ENCODE assay signal across 29 mouse cellular contexts in genomic region chr6:117514831-117515230, GRCm38 (mm10).
A peak's percentile ranks its signal among the peaks of the same experiment; 100 is the strongest.
DNase-seq lines count a peak whose midpoint lies in the region; ATAC-seq and TF ChIP-seq lines count a peak whose summit lies in the region.
"Had no signal": no experiment of that assay in that cellular context is flagged by ENCODE, and none has a peak within 500 bp of the region (broad histone marks: within the 10 kb centered on the region; RNA-seq: fewer than 3 reads in every experiment).

No protein-coding gene starts in this region.

- no peak overlapping the region for H3K27ac ChIP-seq in heart, postnatal 0 days (ENCODE audit: low read depth)
- peak overlapping the region; percentile 60; the same call in 1 of the 2 replicates for H3K27ac ChIP-seq in lung, embryonic 16.5 days (ENCODE audit: low read length)
- H3K27ac ChIP-seq in stomach, embryonic 16.5 days (ENCODE audit: low read length), result no peak overlapping the region
- H3K27ac ChIP-seq: embryonic facial prominence, embryonic 15.5 days; forebrain, embryonic 15.5 days; hindbrain, embryonic 13.5 days; limb, embryonic 12.5 days; neural tube, embryonic 13.5 days had no signal

- no peaks in the 10 kb centered on the region for H3K36me3 ChIP-seq in heart, postnatal 0 days (replicated peaks; ENCODE audit: control insufficient read depth, insufficient read depth, low read length)
- H3K36me3 ChIP-seq in lung, embryonic 16.5 days (ENCODE audit: control insufficient read depth, insufficient read depth, low read length), result no peaks in the 10 kb centered on the region
- no peaks in the 10 kb centered on the region for H3K36me3 ChIP-seq in stomach, embryonic 16.5 days (ENCODE audit: control insufficient read depth, insufficient read depth, low read length)
- H3K36me3 ChIP-seq: embryonic facial prominence, embryonic 15.5 days; forebrain, embryonic 15.5 days; hindbrain, embryonic 13.5 days; limb, embryonic 12.5 days; neural tube, embryonic 13.5 days had no signal

- 0 out of 2 replicates have a peak, but pooled peaks cover 3% of the 10 kb centered on the region for H3K27me3 ChIP-seq in heart, postnatal 0 days (ENCODE audit: control insufficient read depth, insufficient read depth, low read length)
- no peaks in the 10 kb centered on the region for H3K27me3 ChIP-seq in lung, embryonic 16.5 days (ENCODE audit: control insufficient read depth, insufficient read depth, low read depth, low read length)
- H3K27me3 ChIP-seq in stomach, embryonic 16.5 days (ENCODE audit: control insufficient read depth, insufficient read depth, low read length), result no peaks in the 10 kb centered on the region
- H3K27me3 ChIP-seq: embryonic facial prominence, embryonic 15.5 days; forebrain, embryonic 15.5 days; hindbrain, embryonic 13.5 days; limb, embryonic 12.5 days; neural tube, embryonic 13.5 days had no signal

- no peak overlapping the region for H3K9ac ChIP-seq in heart, postnatal 0 days (replicated peaks; ENCODE audit: low read depth, low read length)
- H3K9ac ChIP-seq in lung, embryonic 16.5 days (ENCODE audit: low read length), result no peak overlapping the region
- no peak overlapping the region for H3K9ac ChIP-seq in stomach, embryonic 16.5 days (ENCODE audit: low read length)
- H3K9ac ChIP-seq: embryonic facial prominence, embryonic 15.5 days; forebrain, embryonic 15.5 days; hindbrain, embryonic 13.5 days; limb, embryonic 12.5 days; liver, postnatal 0 days; neural tube, embryonic 13.5 days had no signal

- no peak for TF ChIP-seq EP300 in heart, postnatal 0 days (IDR thresholded peaks at IDR 0.05; ENCODE audit: low read depth)

- H3K9me3 ChIP-seq in heart, postnatal 0 days (replicated peaks; ENCODE audit: control insufficient read depth, low read length), result no peaks in the 10 kb centered on the region
- no peaks in the 10 kb centered on the region for H3K9me3 ChIP-seq in lung, embryonic 16.5 days (ENCODE audit: control insufficient read depth, low read length)
- no peaks in the 10 kb centered on the region for H3K9me3 ChIP-seq in stomach, embryonic 16.5 days (replicated peaks; ENCODE audit: control insufficient read depth, low read length)
- H3K9me3 ChIP-seq: embryonic facial prominence, embryonic 15.5 days; forebrain, embryonic 15.5 days; hindbrain, embryonic 13.5 days; limb, embryonic 12.5 days; neural tube, embryonic 13.5 days had no signal

- H3K4me1 ChIP-seq in heart, postnatal 0 days (ENCODE audit: control insufficient read depth, insufficient read depth), result no peaks in the 10 kb centered on the region
- H3K4me1 ChIP-seq in lung, embryonic 16.5 days (replicated peaks; ENCODE audit: control insufficient read depth, insufficient read depth, low read length), result no peaks in the 10 kb centered on the region
- no peaks in the 10 kb centered on the region for H3K4me1 ChIP-seq in stomach, embryonic 16.5 days (ENCODE audit: control insufficient read depth, insufficient read depth, low read length)
- H3K4me1 ChIP-seq: embryonic facial prominence, embryonic 15.5 days; forebrain, embryonic 15.5 days; hindbrain, embryonic 13.5 days; limb, embryonic 12.5 days; neural tube, embryonic 13.5 days had no signal

- WGBS in heart, postnatal 0 days, result 42% methylated on average over 5 of the region's 5 CpGs
- 60% methylated on average over 5 of the region's 5 CpGs for WGBS in lung, embryonic 16.5 days
- 68% methylated on average over 5 of the region's 5 CpGs for WGBS in stomach, embryonic 16.5 days

- no peak for TF ChIP-seq CTCF in heart, postnatal 0 days (IDR thresholded peaks at IDR 0.05; ENCODE audit: low read depth)

- H3K4me3 ChIP-seq in heart, postnatal 0 days (ENCODE audit: low read depth, low read length), result no peak overlapping the region
- no peak overlapping the region for H3K4me3 ChIP-seq in lung, embryonic 16.5 days (ENCODE audit: low read length)
- H3K4me3 ChIP-seq in stomach, embryonic 16.5 days (replicated peaks; ENCODE audit: low read length), result no peak overlapping the region
- H3K4me3 ChIP-seq: embryonic facial prominence, embryonic 15.5 days; forebrain, embryonic 15.5 days; hindbrain, embryonic 13.5 days; limb, embryonic 12.5 days; neural tube, embryonic 13.5 days had no signal

- H3K4me2 ChIP-seq in heart, postnatal 0 days (ENCODE audit: low read depth, low read length), result no peak overlapping the region
- no peak overlapping the region for H3K4me2 ChIP-seq in lung, embryonic 16.5 days (ENCODE audit: low read depth, low read length)
- H3K4me2 ChIP-seq in stomach, embryonic 16.5 days (ENCODE audit: low read depth, low read length), result no peak overlapping the region
- H3K4me2 ChIP-seq: embryonic facial prominence, embryonic 15.5 days; forebrain, embryonic 15.5 days; hindbrain, embryonic 13.5 days; limb, embryonic 12.5 days; liver, embryonic 11.5 days; neural tube, embryonic 13.5 days had no signal

- peak; percentile 18 for DNase-seq in embryo, embryonic 10 days (ENCODE audit: low spot score)
- DNase-seq in embryo, embryonic 9.5 days (ENCODE audit: extremely low spot score), result no peak
- peak; percentile 10 for DNase-seq in heart, postnatal 0 days (ENCODE audit: low spot score)
- DNase-seq in heart, postnatal 4 days, result no peak
- DNase-seq in lung, postnatal 4 days, result no peak
- DNase-seq in adrenal gland, postnatal 10 days, result no peak
- DNase-seq: adrenal gland, adult 8-10 months; cerebellum, adult 18-20 months; cerebellum, postnatal 36 days; heart, postnatal 10 days; kidney, adult 2 months; kidney, postnatal 14 days; layer of hippocampus, postnatal 36 days; liver, postnatal 0 days; midbrain, embryonic 14.5 days; retina, postnatal 1 day; right cerebral cortex, postnatal 25 days; spleen, adult 18-20 months; thymus, adult 2 months; thymus, postnatal 4 days had no signal

- peak; percentile 30; the same call in 1 of the 2 replicates for ATAC-seq in heart, postnatal 0 days (ENCODE audit: insufficient read depth, low read depth)
- peak; percentile 78 for ATAC-seq in lung, embryonic 16.5 days (ENCODE audit: low read depth)
- peak; percentile 64; the same call in 1 of the 2 replicates for ATAC-seq in stomach, embryonic 16.5 days (ENCODE audit: insufficient read depth, low FRiP score)
- ATAC-seq: activated CD4-positive, CD25-positive, alpha-beta regulatory T cell, adult 4 months; forebrain, embryonic 15.5 days; liver, postnatal 0 days had no signal

Comparison
In these comparisons a context has a peak if more than half of its experiments do, and no peak if none do; other contexts are left out.
1. DNase-seq: peak in embryo, embryonic 10 days (single experiment) and heart, postnatal 0 days (single experiment); none in embryo, embryonic 9.5 days (single experiment), heart, postnatal 4 days (single experiment), lung, postnatal 4 days (0 of 2) and adrenal gland, postnatal 10 days (single experiment).
2. Peak in every context shown above with its lines, with median percentiles within 50 percentile points of each other: ATAC-seq.